Mouse (Mus musculus): ENCODE data around the gene Gtf2ird2. TPM values are rescaled to one million over a fixed set of nuclear protein-coding genes. Genes with fewer than 3 reads are reported as not detected.

Gene Gtf2ird2
- polyA plus RNA-seq, 1 experiment from 2014 or later, result 5.8 TPM

GRCm38 (mm10) chr5:134251083-134251482 lies 67.3 kb downstream of the Gtf2ird2 start:
- H3K9me3 ChIP-seq, result no peaks in the 10 kb centered on the region
- no peak overlapping the region for H3K4me3 ChIP-seq
- WGBS, result 92% methylated on average over 4 of the region's 4 CpGs
- H3K36me3 ChIP-seq, result peaks cover 99% of the 10 kb centered on the region
- H3K27me3 ChIP-seq (replicated peaks), result no peaks in the 10 kb centered on the region
- no peak overlapping the region for H3K27ac ChIP-seq (replicated peaks)
- no peak for ATAC-seq (ENCODE audit: extremely low read depth, insufficient number of reproducible peaks, low FRiP score, low TSS enrichment)
- H3K4me1 ChIP-seq, result no peaks in the 10 kb centered on the region
- no peak overlapping the region for H3K9ac ChIP-seq
- H3K4me2 ChIP-seq, result no peak overlapping the region

- Histone ChIP-seq H3K9ac (no peak overlapping the region), H3K9me3 (no peaks in the 10 kb centered on the region), H3K27ac (replicated peaks) (no peak overlapping the region), H3K4me3 (no peak overlapping the region), H3K36me3 (peaks cover 97% of the 10 kb centered on the region), H3K4me1 (no peaks in the 10 kb centered on the region), H3K4me2 (no peak overlapping the region), H3K27me3 (replicated peaks) (no peaks in the 10 kb centered on the region)
- no peak for ATAC-seq (ENCODE audit: extremely low read depth, insufficient number of reproducible peaks, low FRiP score, low TSS enrichment)
- 71% methylated on average over 3 of the region's 3 CpGs for WGBS
These were observed 70.0 kb downstream of the Gtf2ird2 start for GRCm38 (mm10) chr5:134253806-134254205.

GRCm38 (mm10) chr5:134255294-134255693 lies 71.5 kb downstream of the Gtf2ird2 start:
- no peak for ATAC-seq (ENCODE audit: extremely low read depth, insufficient number of reproducible peaks, low FRiP score, low TSS enrichment)
- H3K36me3 ChIP-seq, result peaks cover 98% of the 10 kb centered on the region
- H3K4me1 ChIP-seq, result no peaks in the 10 kb centered on the region
- H3K27me3 ChIP-seq (replicated peaks), result no peaks in the 10 kb centered on the region
- 87% methylated on average over 10 of the region's 10 CpGs for WGBS
- H3K4me2 ChIP-seq, result no peak overlapping the region
- no peak overlapping the region for H3K9ac ChIP-seq
- no peak overlapping the region for H3K27ac ChIP-seq (replicated peaks)
- no peak overlapping the region for H3K4me3 ChIP-seq
- no peaks in the 10 kb centered on the region for H3K9me3 ChIP-seq

GRCm38 (mm10) chr5:134257349-134258031 lies 73.7 kb downstream of the Gtf2ird2 start:
- H3K27me3 ChIP-seq (replicated peaks), result no peaks in the 10 kb centered on the region
- no peak for ATAC-seq (ENCODE audit: extremely low read depth, insufficient number of reproducible peaks, low FRiP score, low TSS enrichment)
- H3K27ac ChIP-seq (replicated peaks), result no peak overlapping the region
- H3K4me3 ChIP-seq, result no peak overlapping the region
- no peaks in the 10 kb centered on the region for H3K4me1 ChIP-seq
- H3K36me3 ChIP-seq, result peaks cover 98% of the 10 kb centered on the region
- 80% methylated on average over 13 of the region's 13 CpGs for WGBS
- H3K4me2 ChIP-seq, result no peak overlapping the region
- H3K9ac ChIP-seq, result no peak overlapping the region
- H3K9me3 ChIP-seq, result no peaks in the 10 kb centered on the region

GRCm38 (mm10) chr5:134258395-134258794 lies 74.6 kb downstream of the Gtf2ird2 start:
- Histone ChIP-seq H3K4me3 (no peak overlapping the region), H3K9ac (no peak overlapping the region), H3K27me3 (replicated peaks) (no peaks in the 10 kb centered on the region), H3K4me1 (no peaks in the 10 kb centered on the region), H3K36me3 (peaks cover 98% of the 10 kb centered on the region), H3K27ac (replicated peaks) (no peak overlapping the region), H3K4me2 (no peak overlapping the region), H3K9me3 (no peaks in the 10 kb centered on the region)
- 66% methylated on average over 4 of the region's 4 CpGs for WGBS
- ATAC-seq (ENCODE audit: extremely low read depth, insufficient number of reproducible peaks, low FRiP score, low TSS enrichment), result no peak

- Histone ChIP-seq H3K4me3 (no peak overlapping the region), H3K9me3 (no peaks in the 10 kb centered on the region), H3K9ac (no peak overlapping the region), H3K4me1 (no peaks in the 10 kb centered on the region), H3K27me3 (replicated peaks) (no peaks in the 10 kb centered on the region), H3K27ac (replicated peaks) (no peak overlapping the region), H3K36me3 (peaks cover 98% of the 10 kb centered on the region), H3K4me2 (no peak overlapping the region)
- ATAC-seq (ENCODE audit: extremely low read depth, insufficient number of reproducible peaks, low FRiP score, low TSS enrichment), result no peak
- 86% methylated on average over 2 of the region's 2 CpGs for WGBS
These were observed 75.1 kb downstream of the Gtf2ird2 start for GRCm38 (mm10) chr5:134258934-134259333.

GRCm38 (mm10) chr5:134260001-134260636 lies 76.3 kb downstream of the Gtf2ird2 start:
- Histone ChIP-seq H3K9me3 (no peaks in the 10 kb centered on the region), H3K4me1 (no peaks in the 10 kb centered on the region), H3K4me2 (no peak overlapping the region), H3K36me3 (peaks cover 98% of the 10 kb centered on the region), H3K27ac (replicated peaks) (no peak overlapping the region), H3K9ac (no peak overlapping the region), H3K4me3 (no peak overlapping the region), H3K27me3 (replicated peaks) (no peaks in the 10 kb centered on the region)
- WGBS, result 90% methylated on average over 9 of the region's 9 CpGs
- no peak for ATAC-seq (ENCODE audit: extremely low read depth, insufficient number of reproducible peaks, low FRiP score, low TSS enrichment)

GRCm38 (mm10) chr5:134265890-134266289 lies 82.1 kb downstream of the Gtf2ird2 start:
- 62% methylated on average over 2 of the region's 2 CpGs for WGBS
- Histone ChIP-seq H3K4me1 (no peaks in the 10 kb centered on the region), H3K36me3 (peaks cover 100% of the 10 kb centered on the region), H3K9ac (no peak overlapping the region), H3K9me3 (no peaks in the 10 kb centered on the region), H3K4me2 (no peak overlapping the region), H3K27ac (replicated peaks) (no peak overlapping the region), H3K27me3 (replicated peaks) (no peaks in the 10 kb centered on the region), H3K4me3 (no peak overlapping the region)
- ATAC-seq (ENCODE audit: extremely low read depth, insufficient number of reproducible peaks, low FRiP score, low TSS enrichment), result no peak

GRCm38 (mm10) chr5:134266404-134266803 lies 82.6 kb downstream of the Gtf2ird2 start:
- peaks cover 100% of the 10 kb centered on the region for H3K36me3 ChIP-seq
- no peak overlapping the region for H3K27ac ChIP-seq (replicated peaks)
- no peak overlapping the region for H3K9ac ChIP-seq
- no peak overlapping the region for H3K4me3 ChIP-seq
- no peaks in the 10 kb centered on the region for H3K27me3 ChIP-seq (replicated peaks)
- no peaks in the 10 kb centered on the region for H3K9me3 ChIP-seq
- 83% methylated on average over 18 of the region's 18 CpGs for whole genome bisulfite sequencing
- H3K4me2 ChIP-seq, result no peak overlapping the region
- no peaks in the 10 kb centered on the region for H3K4me1 ChIP-seq
- no peak for ATAC-seq (ENCODE audit: extremely low read depth, insufficient number of reproducible peaks, low FRiP score, low TSS enrichment)

GRCm38 (mm10) chr5:134268751-134269150 lies 84.9 kb downstream of the Gtf2ird2 start:
- Histone ChIP-seq H3K9me3 (no peaks in the 10 kb centered on the region), H3K4me3 (no peak overlapping the region), H3K4me2 (no peak overlapping the region), H3K4me1 (no peaks in the 10 kb centered on the region), H3K27me3 (replicated peaks) (no peaks in the 10 kb centered on the region), H3K9ac (no peak overlapping the region), H3K27ac (replicated peaks) (no peak overlapping the region), H3K36me3 (peaks cover 100% of the 10 kb centered on the region)
- no peak for ATAC-seq (ENCODE audit: extremely low read depth, insufficient number of reproducible peaks, low FRiP score, low TSS enrichment)
- 91% methylated on average over 8 of the region's 8 CpGs for WGBS

- Histone ChIP-seq H3K9me3 (no peaks in the 10 kb centered on the region), H3K27me3 (replicated peaks) (no peaks in the 10 kb centered on the region), H3K4me1 (no peaks in the 10 kb centered on the region), H3K4me2 (no peak overlapping the region), H3K27ac (replicated peaks) (no peak overlapping the region), H3K36me3 (peaks cover 99% of the 10 kb centered on the region), H3K4me3 (no peak overlapping the region), H3K9ac (no peak overlapping the region)
- no peak for ATAC-seq (ENCODE audit: extremely low read depth, insufficient number of reproducible peaks, low FRiP score, low TSS enrichment)
- WGBS, result 80% methylated on average over 5 of the region's 5 CpGs
These were observed 85.9 kb downstream of the Gtf2ird2 start for GRCm38 (mm10) chr5:134269751-134270150.

- peaks cover 6% of the 10 kb centered on the region; the same call in 1 of the 2 replicates for H3K4me1 ChIP-seq
- H3K9ac ChIP-seq, result no peak overlapping the region
- 93% methylated on average over 4 of the region's 4 CpGs for WGBS
- no peak for ATAC-seq (ENCODE audit: extremely low read depth, insufficient number of reproducible peaks, low FRiP score, low TSS enrichment)
- H3K4me2 ChIP-seq, result no peak overlapping the region
- H3K27me3 ChIP-seq (replicated peaks), result no peaks in the 10 kb centered on the region
- H3K4me3 ChIP-seq, result no peak overlapping the region
- no peaks in the 10 kb centered on the region for H3K9me3 ChIP-seq
- H3K27ac ChIP-seq (replicated peaks), result no peak overlapping the region
- peaks cover 99% of the 10 kb centered on the region for H3K36me3 ChIP-seq
These were observed 86.7 kb downstream of the Gtf2ird2 start for GRCm38 (mm10) chr5:134270566-134270965.
